Mouse (Mus musculus) cerebellum, adult 11-12 months (tissue): ENCODE results near the gene Nupr1.
A peak's percentile ranks its signal among the peaks of the same experiment; 100 is the strongest.

ENCODE experiments used
- DNase-seq: peaks from one replicate; pipeline ENCODE4 v3.0.0; 2022

Nupr1 gene

GRCm38 (mm10) chr7:126630824-126631518, at the start of gene Nupr1:
TSS of gene Nupr1 (minus strand) at chr7:126630861.
- DNase-seq, result no peak

DNA sequence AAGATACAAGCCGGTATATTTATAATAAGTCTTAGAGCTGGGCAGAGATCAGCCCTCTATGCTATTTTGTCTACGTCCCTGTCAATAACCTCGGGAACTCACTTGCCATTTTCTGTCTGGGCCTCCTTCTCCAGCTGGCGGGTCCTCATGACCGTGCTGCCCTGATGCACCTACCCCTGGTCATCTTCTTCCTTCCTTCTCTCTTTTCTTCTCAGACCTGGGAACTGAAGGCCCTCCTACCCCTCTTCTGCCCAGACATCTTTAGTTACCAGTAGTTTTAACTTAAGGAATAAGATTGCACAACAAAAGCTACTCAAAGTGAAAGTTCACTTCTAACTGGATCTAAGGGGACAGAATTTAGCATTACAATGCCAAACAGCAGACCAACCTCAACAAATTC, 49.0 kb upstream of the Nupr1 start:
- no peak for DNase-seq

- no peak for DNase-seq
Observed at GRCm38 (mm10) chr7:126678545-126679341, 48.1 kb upstream of the Nupr1 start.

- DNase-seq, result no peak
Observed at GRCm38 (mm10) chr7:126676631-126677220, 46.1 kb upstream of the Nupr1 start.

DNA sequence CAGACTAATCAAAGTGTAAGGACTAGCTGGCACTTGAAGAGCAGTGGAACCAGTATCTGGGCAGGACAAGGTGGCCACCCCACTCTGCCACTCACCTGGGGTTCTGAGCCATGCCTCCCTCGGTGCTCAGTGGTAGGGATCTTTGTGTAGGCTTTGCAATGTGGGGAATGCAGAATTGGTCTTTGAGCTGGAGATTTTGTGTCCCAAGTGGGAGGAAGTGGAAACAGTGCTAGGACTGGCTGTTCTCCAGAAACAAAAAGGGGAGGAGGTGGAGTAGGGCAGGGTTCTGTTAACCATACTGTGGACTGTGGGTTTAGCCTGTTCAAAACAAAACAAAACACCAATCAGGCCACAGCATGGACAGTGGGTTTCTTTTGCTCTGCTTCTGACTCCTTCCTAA, 45.5 kb upstream of the Nupr1 start, which contains the start of gene Sult1a1:
TSS of gene Sult1a1 (minus strand) at position 226 of the 400 bp plus-strand sequence.
- DNase-seq, result no peak

DNA sequence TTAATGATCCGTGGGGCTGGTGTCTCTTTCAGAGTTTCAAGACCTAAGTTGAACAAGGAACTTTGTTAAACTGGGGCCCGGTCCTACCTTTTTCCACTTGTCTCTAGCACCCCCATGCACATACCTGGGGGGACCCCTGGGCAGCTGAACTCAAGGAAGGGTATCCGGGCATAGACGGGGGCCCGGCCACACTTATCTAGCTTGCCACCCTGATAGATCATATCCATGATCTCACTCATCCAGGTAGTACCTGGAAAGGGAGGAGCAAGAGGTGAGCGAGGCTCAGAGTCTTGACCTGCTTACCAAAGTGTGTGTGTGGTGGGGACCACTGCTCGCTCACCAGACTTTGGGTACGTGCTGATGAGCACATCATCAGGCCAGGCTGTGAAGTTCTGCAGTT, 44.4 kb upstream of the Nupr1 start:
- DNase-seq, result no peak

DNA sequence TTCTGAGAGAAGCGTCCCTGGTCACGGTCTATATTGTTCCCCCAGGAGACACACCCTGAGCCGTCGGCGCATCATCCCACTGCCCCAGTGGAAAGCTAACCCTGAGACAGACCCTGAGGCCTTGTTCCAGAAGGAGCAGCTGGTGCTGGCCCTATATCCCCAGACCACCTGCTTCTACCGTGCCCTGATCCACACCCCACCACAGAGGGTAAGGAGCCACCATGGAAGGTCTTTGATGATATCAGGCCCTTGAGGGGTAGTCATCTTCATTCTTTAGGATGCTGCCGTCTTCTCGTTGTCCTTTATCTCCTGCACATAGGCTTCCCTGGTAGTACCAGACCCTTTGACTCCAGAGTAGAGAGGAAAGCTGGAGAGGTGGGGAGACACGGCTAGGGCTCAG, 41.5 kb upstream of the Nupr1 start:
- DNase-seq, result no peak

DNA sequence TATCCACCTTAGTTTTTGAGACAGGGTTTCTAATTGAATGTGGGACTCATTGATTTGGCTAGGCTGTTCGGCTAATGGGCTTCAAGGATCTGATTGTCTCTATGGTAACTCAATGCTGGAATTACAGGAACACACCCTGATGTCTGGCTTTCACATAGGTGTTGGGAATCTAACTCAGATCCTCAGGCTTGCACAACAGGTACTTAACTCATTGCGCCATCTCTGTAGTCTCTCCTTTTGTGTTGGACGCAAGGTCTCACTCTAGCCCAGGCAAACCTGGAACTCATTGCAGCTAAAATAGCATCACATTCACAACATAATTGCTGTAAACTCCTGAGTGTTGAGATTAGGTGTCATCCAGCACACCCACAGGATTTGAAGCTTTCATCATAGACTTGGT, 39.5 kb upstream of the Nupr1 start:
- no peak for DNase-seq

GRCm38 (mm10) chr7:126668452-126668851, 37.8 kb upstream of the Nupr1 start:
- no peak for DNase-seq

- no peak for DNase-seq
Observed at GRCm38 (mm10) chr7:126667495-126668090, 36.9 kb upstream of the Nupr1 start.

- no peak for DNase-seq
Observed at GRCm38 (mm10) chr7:126665269-126665668, 34.6 kb upstream of the Nupr1 start.

DNA sequence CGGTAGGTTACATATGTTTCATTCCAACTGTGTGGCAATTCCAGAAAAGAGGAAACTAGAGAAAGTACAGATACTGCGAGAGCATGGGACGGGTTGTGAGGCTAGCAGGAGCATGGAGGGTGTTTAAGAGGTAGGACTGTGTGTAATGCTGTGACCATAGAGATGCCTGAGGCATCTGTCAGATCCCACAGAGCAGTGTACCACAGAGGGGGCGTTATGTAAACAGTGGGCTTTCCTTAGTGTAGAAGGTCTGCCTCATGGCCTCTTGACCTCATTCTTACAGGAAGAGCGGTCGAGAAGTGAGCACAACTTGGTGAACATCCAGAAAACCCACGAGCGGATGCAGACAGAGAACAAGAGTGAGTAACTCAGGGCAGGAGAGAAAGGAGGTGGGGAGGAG, 33.0 kb upstream of the Nupr1 start:
- DNase-seq, result no peak

DNA sequence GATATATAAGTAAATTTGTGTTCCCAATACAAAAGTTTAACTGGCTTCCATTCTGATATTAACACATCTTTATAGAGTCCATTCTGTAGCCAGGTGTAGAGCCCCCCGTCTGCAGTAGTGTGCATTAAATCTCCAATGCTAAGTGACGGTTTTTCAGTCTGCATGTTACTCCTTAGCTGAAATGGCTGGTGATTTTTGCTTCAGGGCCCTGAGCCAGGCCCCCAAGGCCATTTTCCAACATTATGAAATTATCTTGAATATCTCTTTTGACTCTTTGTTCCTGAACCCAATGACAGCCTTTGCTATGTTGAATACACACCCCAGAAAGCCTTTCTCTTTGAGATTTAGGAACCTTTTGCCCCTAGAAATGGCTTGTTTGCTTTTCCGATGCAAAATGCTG, 29.1 kb upstream of the Nupr1 start:
- DNase-seq, result no peak

- no peak for DNase-seq
Observed at GRCm38 (mm10) chr7:126657522-126657921, 26.9 kb upstream of the Nupr1 start.

- no peak for DNase-seq
Observed at GRCm38 (mm10) chr7:126655695-126656094, 25.0 kb upstream of the Nupr1 start.

- DNase-seq, result no peak
Observed at GRCm38 (mm10) chr7:126653991-126654390, 23.3 kb upstream of the Nupr1 start.

GRCm38 (mm10) chr7:126650852-126651251, 20.2 kb upstream of the Nupr1 start:
- no peak for DNase-seq

DNA sequence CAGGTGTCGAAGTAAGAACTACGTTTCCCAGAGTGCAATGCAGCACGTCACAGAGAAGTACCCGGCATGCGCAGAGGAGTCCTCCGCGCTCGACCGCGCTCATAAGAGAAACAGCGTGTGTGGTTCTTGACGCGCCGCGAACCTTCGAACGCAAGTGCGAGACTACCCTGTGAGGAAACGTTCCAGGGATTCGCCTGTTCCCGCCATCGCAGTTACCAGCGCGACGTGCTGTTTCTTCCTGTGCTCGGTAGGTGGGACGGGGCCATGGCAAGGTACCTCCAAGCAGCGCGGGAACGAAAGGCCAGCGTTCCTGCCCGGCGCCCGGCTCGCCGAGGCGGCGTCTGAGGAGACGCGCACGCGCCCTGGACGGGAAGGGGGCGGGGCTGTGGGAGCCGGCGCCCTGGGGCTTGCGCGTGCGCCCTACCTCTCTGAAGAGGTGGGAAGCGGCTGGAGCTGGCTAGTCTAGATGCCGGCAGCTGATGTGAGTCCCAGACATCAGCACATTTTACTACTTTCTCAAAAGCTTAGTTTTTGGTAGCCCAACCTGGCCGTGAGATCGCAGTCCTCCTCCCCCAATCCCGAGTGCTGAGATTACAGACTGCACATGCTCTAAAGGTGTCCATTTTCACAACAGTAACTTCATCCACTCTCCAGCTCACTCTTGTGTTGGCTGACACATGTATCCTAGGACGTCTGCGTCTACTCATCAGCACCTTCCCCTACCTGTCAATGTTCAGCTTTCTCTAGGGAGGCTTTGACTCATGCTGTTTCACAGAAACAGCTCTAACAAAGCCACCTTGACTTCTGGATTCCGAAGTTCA, 18.8 kb upstream of the Nupr1 start, which contains the start of gene Sgf29:
TSS of gene Sgf29 (plus strand) at position 79 of the 821 bp plus-strand sequence.
- DNase-seq, result peak; percentile 92

GRCm38 (mm10) chr7:126648486-126648885, 17.8 kb upstream of the Nupr1 start:
- peak; percentile 43 for DNase-seq

DNA sequence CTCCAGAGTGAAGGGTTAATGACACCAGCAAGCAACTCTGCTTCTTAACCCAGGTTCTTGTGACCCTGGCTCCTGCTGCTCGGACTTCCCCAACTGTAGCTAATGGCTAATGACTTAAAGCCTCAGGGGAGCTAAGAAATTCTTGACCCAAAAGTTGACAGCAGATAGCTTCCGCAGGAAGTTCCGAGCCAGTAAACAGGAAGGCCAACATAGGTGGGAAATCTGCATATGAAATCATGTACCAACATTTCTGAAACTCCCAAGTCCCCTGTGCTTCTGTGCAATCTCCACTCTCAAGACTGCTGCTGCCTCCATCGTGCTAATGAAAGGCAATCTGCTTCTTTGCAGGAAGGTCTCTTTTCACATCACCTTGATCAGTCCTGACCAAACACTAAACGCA, 15.0 kb upstream of the Nupr1 start:
- no peak for DNase-seq

DNA sequence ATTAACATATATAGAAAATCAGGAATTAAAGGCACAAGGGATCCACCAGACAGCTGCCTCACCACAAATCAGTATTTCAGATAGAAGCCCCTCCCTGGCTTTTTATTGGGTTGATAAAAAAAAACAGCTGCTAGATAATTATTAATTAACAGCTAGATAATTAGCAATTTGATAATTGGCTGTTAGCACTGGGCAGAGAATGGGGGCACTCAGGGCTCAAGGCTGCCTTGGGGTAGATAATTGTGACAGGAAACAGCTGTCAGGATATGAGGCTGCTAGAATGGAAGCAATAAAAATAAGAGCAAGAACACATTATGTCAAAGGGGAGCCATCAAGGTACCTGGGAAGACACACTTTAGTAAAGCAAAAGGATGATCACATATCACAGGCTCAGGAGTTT, 14.3 kb upstream of the Nupr1 start:
- no peak for DNase-seq

DNA sequence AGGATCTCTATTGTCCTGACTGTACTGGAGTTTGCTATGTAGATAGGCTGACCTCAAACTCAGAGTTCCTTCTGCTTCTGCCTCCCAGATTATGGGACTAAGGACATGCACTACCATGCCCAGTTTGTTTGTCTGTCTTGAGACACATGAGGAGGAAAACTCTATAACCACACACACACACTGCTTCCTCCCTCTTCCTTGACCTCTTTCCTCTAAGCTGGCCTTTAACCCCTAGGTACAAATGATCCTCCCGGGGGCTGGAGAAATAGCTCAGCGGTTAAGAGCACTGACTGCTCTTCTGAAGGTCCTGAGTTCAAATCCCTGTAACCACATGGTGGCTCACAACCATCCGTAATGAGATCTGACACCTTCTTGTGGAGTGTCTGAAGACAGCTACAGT, 13.7 kb upstream of the Nupr1 start:
- DNase-seq, result no peak

DNA sequence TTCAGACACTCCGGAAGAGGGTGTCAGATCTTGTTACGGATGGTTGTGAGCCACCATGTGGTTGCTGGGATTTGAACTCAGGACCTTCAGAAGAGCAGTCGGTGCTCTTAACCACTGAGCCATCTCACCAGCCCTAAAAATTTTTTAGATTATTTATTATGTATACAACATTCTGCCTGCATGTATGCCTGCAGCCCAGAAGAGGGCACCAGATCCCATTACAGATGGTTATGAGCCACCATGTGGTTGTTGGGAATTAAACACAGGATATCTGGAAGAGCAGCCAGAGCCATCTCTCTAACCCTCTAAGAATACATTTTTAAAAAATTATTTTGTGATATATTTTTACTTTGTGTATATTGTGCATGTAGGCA, 12.6 kb upstream of the Nupr1 start:
- DNase-seq, result peak; percentile 41
